Mouse (Mus musculus) spleen, postnatal 14 days (tissue): ENCODE results near the gene Gpatch3.
A peak's percentile ranks its signal among the peaks of the same experiment; 100 is the strongest.

Source experiments
- DNase-seq, 2 experiments: peaks; one replicate each; pipeline ENCODE4 v3.0.0; 2021 to 2022; ENCODE audit warnings: low spot score in 2 of 2

Gpatch3 gene

DNA sequence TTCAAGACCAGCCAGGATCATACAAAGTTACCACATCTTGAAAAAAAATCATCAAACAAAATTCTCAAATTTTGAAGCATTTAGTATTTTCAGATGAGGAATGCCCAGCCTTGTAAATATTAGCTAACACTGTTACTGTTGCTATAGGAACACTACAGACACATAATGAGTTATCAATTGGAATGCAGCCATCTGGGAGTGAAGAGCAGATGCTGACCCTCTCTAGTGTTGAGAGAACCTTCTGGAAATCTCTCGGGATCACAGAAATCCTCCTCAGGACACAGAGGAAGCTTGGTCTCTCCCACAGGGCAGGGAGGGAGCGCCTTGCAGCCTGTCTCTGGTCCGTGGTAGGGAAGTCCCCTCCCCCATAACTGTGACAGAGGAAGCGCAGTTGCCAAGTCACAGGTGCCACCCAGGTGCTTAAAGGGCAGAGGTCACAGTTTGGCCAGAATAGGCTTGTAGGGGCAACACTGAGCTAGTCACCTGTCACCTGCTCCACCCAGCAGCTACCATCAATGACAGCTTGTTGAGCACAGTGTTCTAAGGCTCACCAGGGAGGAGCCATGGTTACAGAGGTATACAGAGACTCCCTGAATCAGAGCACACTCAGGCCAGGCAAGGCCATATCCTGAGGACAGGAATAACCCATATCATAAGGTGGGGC, 45.1 kb downstream of the Gpatch3 start:
- DNase-seq: no peak

DNA sequence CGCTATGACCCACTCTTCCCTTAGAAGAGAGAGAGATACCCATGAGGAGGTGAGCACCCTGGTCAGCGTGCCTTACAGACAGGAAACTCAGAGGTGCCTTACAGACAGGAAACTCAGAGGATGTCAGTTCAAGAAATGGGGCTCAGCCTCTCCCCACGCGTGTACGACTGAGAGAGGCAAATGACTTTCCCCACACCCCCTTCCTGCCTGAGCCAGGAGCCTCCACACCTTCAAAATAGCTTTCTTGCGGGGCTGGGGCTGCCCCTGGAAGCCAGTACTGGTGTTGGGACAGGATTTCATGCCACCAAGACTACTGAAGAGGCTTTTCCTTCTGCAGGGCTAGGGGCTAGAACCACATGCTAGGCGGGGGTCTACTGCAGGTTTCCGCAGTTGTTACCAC, 46.1 kb downstream of the Gpatch3 start:
- DNase-seq: no peak

DNA sequence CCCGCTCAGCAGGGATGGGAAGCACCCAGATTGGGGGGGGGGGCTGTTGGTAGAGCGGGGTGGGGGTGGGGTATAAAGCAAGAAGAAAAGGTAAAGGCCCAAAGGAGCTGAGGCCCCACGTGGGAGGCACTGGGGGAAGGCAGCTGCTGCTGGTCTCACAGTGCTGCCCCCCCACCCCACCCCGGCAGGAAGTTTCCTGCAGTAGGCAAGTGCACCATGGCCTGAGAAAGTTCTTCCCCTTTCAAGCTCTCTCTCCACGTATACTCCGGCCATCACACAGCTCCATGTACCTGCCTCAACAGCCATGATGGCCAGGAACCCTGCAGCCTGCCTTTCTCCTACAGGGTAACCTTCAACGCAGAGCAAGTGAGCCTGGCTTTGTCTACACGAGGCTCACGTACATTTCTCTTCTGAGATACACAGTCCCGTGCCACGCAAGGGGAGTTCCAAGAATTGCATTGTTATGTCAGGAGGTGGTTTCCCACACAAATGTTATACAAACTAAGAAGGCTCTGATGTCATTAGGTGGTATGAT, 47.7 kb downstream of the Gpatch3 start:
- no peak for DNase-seq

DNA sequence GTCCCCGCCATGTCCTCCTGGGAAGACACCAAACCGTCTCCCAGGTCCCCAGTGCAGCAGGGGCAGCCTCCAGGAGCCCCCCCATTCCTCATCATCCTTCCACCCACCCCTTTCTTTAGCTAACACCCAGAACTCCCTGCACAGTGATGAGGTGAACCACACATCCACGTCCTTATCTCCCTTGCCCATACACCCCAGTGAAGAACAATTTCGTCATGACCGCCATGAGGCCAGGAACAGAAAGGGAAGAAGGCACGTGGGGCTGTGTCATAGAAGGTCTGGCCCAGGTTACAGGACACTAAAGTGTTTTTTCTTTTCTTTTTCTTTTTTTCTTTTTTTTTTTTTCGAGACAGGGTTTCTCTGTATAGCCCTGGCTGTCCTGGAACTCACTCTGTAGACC, 50.3 kb downstream of the Gpatch3 start:
- no peak for DNase-seq

DNA sequence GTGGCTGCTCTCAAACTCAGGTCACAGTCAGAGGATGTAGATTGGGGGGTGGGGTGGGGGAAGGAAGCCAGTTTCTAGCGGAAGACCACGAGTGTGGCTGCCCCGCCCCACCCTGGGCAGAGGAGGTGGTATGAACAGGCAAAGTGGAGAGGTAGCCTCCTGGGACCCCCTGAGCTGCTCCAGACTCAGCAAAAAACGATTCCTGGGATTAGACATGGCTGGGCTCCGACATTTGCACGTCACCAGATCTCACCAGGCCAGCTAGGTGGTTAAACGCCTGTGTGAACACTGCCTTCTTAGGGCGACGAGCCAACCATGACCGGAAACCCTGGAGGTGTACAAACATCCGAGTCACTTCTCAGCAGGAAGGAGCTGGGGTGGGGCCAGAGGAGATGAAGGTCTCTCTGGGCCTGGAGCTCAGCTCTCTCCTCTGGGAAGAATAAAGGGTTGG, 51.1 kb downstream of the Gpatch3 start:
- peak; percentile 40 to 55 for DNase-seq

DNA sequence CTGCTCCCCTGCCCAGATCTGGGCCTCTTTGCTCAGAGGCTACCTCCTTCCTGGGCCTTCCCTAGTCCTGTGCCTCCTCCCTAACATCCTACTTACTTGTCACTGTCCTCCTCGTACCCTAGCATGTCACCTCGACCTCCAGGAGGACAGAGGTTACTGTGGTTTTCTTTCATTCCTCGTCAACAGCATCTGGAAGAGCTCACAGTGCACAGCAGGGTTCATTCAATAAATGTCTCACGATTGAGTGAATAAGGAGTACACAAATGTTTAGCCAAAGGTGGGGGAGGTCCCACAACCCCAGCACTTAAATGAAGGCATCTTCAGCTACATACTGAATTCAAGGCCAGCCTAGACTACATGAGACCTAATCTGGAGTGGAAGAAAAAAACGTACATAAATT, 51.7 kb downstream of the Gpatch3 start:
- no peak for DNase-seq

DNA sequence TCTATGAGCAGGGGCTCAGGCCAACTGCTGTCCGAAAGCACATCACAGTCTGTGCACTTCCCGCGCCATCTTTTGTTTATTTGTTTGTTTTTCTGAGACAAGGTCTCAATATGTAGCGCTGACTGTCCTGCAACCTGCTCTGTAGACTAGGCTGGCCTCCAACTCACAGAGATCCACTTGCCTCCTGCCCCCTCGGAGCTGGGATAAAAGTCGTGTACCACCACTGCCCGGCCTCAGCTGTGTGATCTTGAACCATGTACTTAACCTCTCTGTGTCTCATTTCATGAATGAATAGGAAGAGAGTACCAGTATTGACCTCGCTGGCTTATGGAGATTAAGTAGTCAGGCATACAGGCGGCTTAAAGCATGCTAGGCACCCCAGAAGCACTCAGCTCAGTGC, 52.1 kb downstream of the Gpatch3 start:
- DNase-seq: no peak

DNA sequence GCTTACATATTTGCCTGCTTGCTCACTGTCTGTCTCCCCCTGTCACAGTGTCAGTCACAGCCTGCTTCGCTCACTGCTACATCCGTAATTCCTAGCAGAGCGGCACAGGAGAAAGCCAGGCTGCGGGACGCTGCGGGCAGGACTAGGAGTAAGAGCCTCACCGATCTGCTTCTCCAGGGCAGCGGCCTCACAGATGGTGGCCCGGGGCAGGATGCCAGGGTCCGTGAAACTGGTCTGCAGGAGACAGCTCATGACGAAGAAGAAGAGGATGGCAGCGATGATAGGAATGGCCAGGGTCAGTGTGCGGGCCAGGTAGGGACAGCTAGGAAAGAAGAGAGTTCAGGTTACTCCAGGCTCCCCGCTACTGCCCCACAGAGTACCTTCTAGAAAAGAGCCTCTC, 52.5 kb downstream of the Gpatch3 start:
- DNase-seq: no peak

DNA sequence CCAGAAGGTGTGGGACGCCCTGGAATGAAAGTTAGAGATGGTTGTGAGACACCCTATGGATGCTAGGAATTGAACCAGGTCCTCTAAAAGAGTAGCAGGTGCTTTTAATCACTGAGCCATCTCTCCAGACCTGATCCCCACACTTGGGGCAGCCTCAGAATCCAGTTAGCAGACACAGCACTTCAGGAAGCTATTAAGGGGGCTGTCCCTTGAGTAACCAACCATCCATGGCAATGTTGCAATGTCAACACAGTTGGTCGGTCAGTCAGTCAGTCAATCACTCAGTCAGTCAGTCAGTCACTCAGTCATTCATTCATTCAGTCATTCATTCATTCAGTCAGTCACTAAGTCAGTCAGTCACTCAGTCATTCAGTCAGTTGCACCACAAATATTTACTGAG, 54.0 kb downstream of the Gpatch3 start:
- no peak for DNase-seq

DNA sequence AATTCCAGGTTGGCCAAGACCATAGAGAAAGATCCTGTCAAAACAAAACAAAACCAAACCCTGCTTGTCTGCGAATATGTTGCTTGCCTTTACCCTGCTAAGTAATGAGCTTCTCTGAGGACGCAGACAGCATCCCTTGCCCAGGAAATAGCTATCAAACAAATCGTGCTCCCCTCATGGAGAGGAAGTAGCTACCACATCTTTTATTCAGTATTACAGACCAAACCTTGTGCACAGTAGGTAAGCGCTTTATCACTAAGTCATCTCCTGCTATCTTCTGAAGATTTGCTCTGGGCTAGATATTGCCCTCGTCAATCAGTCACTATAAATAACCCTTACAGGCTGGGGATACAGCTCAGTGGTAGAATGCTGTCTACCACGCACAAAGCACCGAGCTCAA, 54.6 kb downstream of the Gpatch3 start:
- DNase-seq: no peak

DNA sequence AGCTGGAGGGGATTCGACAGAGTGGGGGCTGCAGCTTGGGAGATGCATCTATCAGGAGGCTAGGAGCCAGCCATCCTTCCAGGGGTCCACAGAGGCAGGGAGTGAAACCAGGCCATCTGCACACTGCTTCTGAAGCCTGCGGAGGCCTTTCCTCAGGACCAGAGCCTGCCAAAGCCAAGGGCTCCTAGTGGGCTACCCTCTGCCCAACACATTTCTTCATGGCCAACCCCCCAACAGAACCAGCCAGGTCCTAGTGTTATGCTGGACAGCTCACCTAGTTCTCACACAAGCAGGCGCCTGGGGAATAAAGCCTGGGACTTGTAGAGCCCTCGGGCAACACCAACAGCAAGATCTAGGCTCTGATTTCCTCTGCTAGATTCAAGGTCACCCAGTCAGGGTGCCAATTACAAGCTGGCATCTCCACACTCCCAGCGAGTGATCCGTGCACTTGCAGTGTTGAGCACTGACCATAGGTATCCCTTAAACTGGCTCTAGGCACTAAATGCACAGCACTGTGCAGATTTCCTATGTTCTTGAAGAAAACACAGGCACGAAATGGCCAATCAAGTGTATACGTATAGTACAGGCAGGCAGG, 55.9 kb downstream of the Gpatch3 start:
- DNase-seq: no peak

DNA sequence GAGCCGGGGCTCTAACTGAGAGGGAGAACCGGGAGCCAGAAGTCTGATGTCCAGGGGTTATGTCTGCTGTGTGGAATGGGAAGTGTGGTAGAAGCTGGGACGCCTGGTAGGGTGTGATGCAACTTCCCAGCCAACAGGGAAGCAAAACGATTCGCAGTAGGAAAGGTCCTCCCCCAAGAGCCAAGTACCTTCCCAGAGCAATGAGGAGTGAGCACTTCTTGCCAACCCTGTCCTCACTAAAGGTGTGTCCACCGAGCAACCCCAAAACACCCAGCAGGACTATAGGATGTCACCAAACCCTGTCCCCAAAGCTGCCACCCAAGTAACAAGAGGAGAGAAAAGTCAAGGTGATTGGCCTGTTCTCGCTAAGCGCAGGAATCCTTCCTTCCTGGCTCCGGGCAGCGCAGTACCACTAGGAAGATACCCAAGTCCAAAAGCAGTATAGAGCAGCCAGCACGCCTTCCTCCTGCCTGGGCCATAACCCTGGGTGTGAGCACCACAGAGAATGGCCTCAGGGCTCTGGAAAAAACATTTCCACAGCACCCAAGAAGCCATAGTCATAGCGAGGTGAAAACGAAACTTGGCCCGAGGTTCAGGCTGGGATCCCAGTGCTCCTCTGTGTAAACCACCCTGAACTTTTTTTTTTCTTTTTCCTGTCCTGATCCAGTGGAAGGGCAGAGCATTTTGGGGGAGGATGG, 56.7 kb downstream of the Gpatch3 start:
- DNase-seq: no peak

DNA sequence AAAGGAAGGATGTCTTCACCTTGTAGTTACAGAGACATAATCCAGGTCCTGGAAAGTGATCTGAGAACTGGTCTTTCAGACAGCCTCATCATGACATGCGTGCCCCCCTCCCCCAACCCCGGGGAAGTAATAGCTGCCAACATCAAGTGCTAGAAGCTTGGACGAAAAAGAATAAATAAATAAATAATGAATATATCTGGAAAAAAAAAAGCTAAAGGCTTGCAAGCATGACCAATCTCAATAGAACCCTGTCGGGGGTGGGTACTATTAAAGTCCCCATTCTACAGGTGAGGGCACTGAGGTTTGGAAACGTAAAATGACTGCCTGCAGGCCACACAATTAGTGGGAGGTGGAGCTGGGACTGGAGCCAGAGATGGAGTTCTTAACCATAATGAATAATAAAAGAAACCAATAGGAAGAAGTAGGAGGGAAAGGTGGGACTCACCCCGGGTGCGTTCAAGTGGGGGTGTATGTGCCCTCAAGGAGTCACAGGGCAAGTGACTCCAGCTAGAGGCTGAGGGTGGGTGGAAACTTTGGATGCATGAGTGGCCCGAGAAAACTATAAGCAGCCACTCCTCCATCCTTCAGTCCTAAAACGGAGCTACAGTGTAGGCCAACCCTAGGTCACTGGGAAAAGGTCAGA, 57.3 kb downstream of the Gpatch3 start:
- DNase-seq: no peak

DNA sequence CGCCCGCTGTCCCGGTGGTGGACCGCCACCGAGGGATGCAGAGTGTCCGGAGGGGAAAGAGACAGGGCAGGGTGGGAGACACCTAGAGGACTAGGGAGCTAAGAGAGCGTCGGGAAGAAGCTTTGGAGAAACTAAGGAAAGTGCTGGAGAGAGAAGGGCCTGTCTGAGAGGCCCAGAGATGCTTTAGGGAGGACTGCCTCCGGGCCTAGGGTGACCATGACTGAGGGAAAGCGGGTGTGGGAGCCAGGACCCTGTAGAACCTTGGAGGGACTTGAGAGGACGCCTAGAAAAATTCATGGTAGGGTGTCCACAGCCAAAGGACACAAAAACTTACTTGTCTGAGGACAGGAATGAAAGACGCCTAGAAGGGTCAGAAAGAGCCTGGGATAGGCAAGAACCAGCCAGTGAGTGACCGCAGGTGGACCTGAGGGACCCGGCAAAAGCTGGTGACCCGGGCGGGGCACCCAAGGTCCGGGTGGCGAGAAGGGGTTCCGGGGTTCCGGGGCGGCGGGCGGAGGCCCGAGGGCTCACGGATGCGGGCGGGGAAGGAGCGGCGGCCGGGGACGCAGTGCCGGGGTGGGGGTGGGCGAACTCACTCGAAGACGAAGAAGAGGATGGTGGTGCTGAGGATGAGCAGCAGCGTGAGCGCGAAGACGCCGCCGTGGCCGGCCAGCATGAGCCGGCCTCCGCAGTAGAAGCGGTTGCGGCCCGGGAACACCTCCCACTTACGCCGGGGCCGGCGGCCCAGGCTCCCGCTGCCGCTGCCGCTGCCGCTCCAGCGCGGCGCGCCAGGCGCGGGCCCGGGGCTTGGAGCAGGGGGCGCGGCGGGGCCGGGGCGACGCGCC, 58.2 kb downstream of the Gpatch3 start:
- peak in 1 of 2 experiments; percentile 26 for DNase-seq

DNA sequence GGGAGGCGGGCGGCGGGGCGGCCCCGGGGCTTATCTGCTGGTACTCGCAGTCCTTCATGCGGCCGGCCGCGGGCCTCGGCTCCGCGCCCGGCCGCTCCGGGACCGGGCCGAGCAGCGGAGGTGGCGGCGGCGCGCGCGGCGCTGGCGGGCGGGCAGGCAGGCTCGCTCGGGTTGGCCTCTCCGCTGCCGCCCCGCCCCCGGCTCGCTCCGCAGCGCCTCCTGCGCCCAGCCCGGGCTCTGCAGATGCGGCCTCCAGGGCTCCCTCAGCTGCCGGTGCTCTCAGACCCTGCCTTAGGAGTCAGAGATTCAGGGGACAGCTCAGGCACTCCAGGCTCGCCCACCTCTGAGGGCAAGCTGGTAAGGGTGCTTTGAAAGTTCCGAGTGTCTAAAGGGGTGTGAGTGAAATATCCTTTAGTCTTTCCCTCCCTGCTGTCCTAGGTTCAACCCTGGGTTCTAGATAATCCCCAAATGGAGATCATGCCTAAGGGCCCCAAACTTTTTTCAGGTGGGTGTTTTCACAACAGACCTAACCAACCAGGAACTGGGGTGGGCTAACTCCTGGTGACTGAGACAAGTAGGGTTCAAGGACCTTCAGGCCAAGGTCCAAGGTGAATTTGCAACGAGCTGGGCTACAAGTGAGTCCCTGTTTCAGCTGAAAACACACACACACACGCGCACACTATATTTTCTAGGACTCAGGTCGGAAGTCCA, 58.9 kb downstream of the Gpatch3 start:
- DNase-seq: peak; percentile 87 to 91
